Mouse (Mus musculus) T-helper 1 cell (primary cell): Measurements from ENCODE around the gene Nelfe.
"Not testable (repeated sequence)": the region's sequence is repeated elsewhere in the genome, so short reads cannot be mapped to it uniquely, and the experiment has no call there.

Experiments used
- in situ Hi-C: fragments of 300-600 bp; cut with MboI, MseI; formaldehyde crosslinking; loops from one replicate; pipeline ENCODE4 v1.15.1; 2025; ENCODE audit warnings: high pct_unique_total_duplicates

The Nelfe gene

GRCm38 (mm10) chr17:34849722-34850516 is at the start of gene Nelfe, which contains the start of gene Skiv2l:
Gene Nelfe, plus strand, starts transcription at chr17:34850391.
Gene Skiv2l, minus strand, starts transcription at chr17:34850210.
- in situ Hi-C loops = loop anchor here (10.0 kb wide), 1 partner anchor 65 kb away; the partner anchor contains the start of gene Slc44a4

GRCm38 (mm10) chr17:34800781-34801305 is 49.3 kb upstream of the Nelfe start:
- in situ Hi-C loops = loop anchor here (25.0 kb wide), 1 partner anchor 739 kb away; no protein-coding TSS in a partner anchor

GRCm38 (mm10) chr17:34802756-34803155 is 47.4 kb upstream of the Nelfe start:
- in situ Hi-C loops = loop anchor here (25.0 kb wide), 1 partner anchor 740 kb away; no protein-coding TSS in a partner anchor

- in situ Hi-C loops = loop anchor here (25.0 kb wide), 1 partner anchor 741 kb away; no protein-coding TSS in a partner anchor
Measured at GRCm38 (mm10) chr17:34803367-34803766, 46.8 kb upstream of the Nelfe start.

- in situ Hi-C loops = loop anchor here (25.0 kb wide), 1 partner anchor 742 kb away; no protein-coding TSS in a partner anchor
Measured at GRCm38 (mm10) chr17:34804301-34804700, 45.9 kb upstream of the Nelfe start, which contains the start of gene Cyp21a1. Gene Cyp21a1, minus strand, starts transcription at chr17:34804561.

- in situ Hi-C loops = loop anchor here (25.0 kb wide), 1 partner anchor 743 kb away; no protein-coding TSS in a partner anchor
Measured at GRCm38 (mm10) chr17:34804871-34805562, 45.2 kb upstream of the Nelfe start.

- in situ Hi-C loops = loop anchor here (25.0 kb wide), 1 partner anchor 745 kb away; no protein-coding TSS in a partner anchor
Measured at GRCm38 (mm10) chr17:34807176-34807575, 43.0 kb upstream of the Nelfe start.

GRCm38 (mm10) chr17:34808599-34809205 is 41.5 kb upstream of the Nelfe start:
- in situ Hi-C loops = loop anchor here (25.0 kb wide), 1 partner anchor 746 kb away; no protein-coding TSS in a partner anchor

GRCm38 (mm10) chr17:34810411-34810810 is 39.8 kb upstream of the Nelfe start:
- in situ Hi-C loops = loop anchor here (5.0 to 25.0 kb wide), 2 partner anchors 243 to 748 kb away; no protein-coding TSS in a partner anchor

GRCm38 (mm10) chr17:34810811-34811210 is 39.4 kb upstream of the Nelfe start:
- in situ Hi-C loops = loop anchor here (5.0 to 25.0 kb wide), 2 partner anchors 244 to 749 kb away; no protein-coding TSS in a partner anchor

- in situ Hi-C loops = loop anchor here (5.0 to 25.0 kb wide), 2 partner anchors 244 to 749 kb away; no protein-coding TSS in a partner anchor
Measured at GRCm38 (mm10) chr17:34811275-34811674, 38.9 kb upstream of the Nelfe start.

- in situ Hi-C loops = loop anchor here (5.0 to 25.0 kb wide), 2 partner anchors 246 to 751 kb away; no protein-coding TSS in a partner anchor
Measured at GRCm38 (mm10) chr17:34813747-34814146, 36.4 kb upstream of the Nelfe start.

GRCm38 (mm10) chr17:34814818-34815370 is 35.3 kb upstream of the Nelfe start:
- in situ Hi-C loops = loop anchor here (5.0 to 25.0 kb wide), 3 partner anchors 78 to 753 kb away; no protein-coding TSS in a partner anchor

- in situ Hi-C loops = not testable (repeated sequence)
Measured at GRCm38 (mm10) chr17:34830776-34831175, 19.4 kb upstream of the Nelfe start.

- in situ Hi-C loops = no loop called here
Measured at GRCm38 (mm10) chr17:34836155-34836855, 13.9 kb upstream of the Nelfe start.

- in situ Hi-C loops = no loop called here
Measured at GRCm38 (mm10) chr17:34836856-34837221, 13.4 kb upstream of the Nelfe start, which contains the start of the genes Stk19 and Dxo. Gene Stk19, minus strand, starts transcription at chr17:34836945. Gene Dxo, plus strand, starts transcription at chr17:34837019.

- in situ Hi-C loops = no loop called here
Measured at GRCm38 (mm10) chr17:34837464-34838324, 12.5 kb upstream of the Nelfe start.

GRCm38 (mm10) chr17:34838785-34839184 is 11.4 kb upstream of the Nelfe start:
- in situ Hi-C loops = no loop called here
